Mouse (Mus musculus) lung, embryonic 14.5 days (tissue): ENCODE data around the gene Vangl2. TPM values are rescaled to one million over a fixed set of nuclear protein-coding genes. Genes with fewer than 3 reads are reported as not detected.

Source experiments
- ATAC-seq: fragments of 200-750 bp; cut with Nextera tagmentation; 2 replicates; pipeline ENCODE4 v1.8.0; 2017; ENCODE audit warnings: mild to moderate bottlenecking, moderate TSS enrichment, moderate library complexity; ENCODE audit not compliant: insufficient read depth
- DNase-seq: peaks from one replicate; pipeline ENCODE4 v3.0.0-alpha.2; 2015
- H3K27ac ChIP-seq: fragments of 300-500 bp; sonication (generic); 2 replicates; pipeline ENCODE4 v1.5.1; 2014; ENCODE audit warnings: low read depth, mild to moderate bottlenecking, moderate library complexity
- H3K27me3 ChIP-seq: fragments of 300-500 bp; sonication (generic); 2 replicates; pipeline ENCODE4 v1.6.1; 2014; ENCODE audit warnings: low read length, control low read depth; ENCODE audit not compliant: insufficient read depth
- H3K36me3 ChIP-seq: fragments of 300-500 bp; sonication (generic); 2 replicates; pipeline ENCODE4 v1.6.1; 2014; ENCODE audit warnings: control low read depth; ENCODE audit not compliant: insufficient read depth
- H3K4me1 ChIP-seq: fragments of 300-500 bp; sonication (generic); 2 replicates; pipeline ENCODE4 v1.6.1; 2014; ENCODE audit warnings: antibody characterized with exemption, control low read depth; ENCODE audit not compliant: insufficient read depth
- H3K4me2 ChIP-seq: fragments of 300-500 bp; sonication (generic); 2 replicates; pipeline ENCODE4 v1.6.1; 2014; ENCODE audit warnings: mild to moderate bottlenecking
- H3K4me3 ChIP-seq: fragments of 300-500 bp; sonication (generic); 2 replicates; pipeline ENCODE4 v1.5.1; 2014; ENCODE audit warnings: low read depth, low read length
- H3K9ac ChIP-seq: fragments of 300-500 bp; sonication (generic); 2 replicates; pipeline ENCODE4 v1.6.1; 2014
- H3K9me3 ChIP-seq: fragments of 300-500 bp; sonication (generic); 2 replicates; pipeline ENCODE4 v1.6.1; 2016; ENCODE audit warnings: low read depth, low read length, control low read depth
- CTCF ChIP-seq: IDR thresholded peaks from 2 replicates; pipeline ENCODE4 v1.5.1; 2016; ENCODE audit warnings: antibody characterized with exemption, low read depth
- WGBS: fragments of 180-500 bp; shearing (Covaris S2); extraction: QIAGEN DNeasy Blood & Tissue Kit; methylation state at CpG from one replicate; pipeline ENCODE4 v1.1.7; 2014; 5-methylcytosine and 5-hydroxymethylcytosine counted together
- polyA plus RNA-seq: library from polyadenylated mRNA; unstranded; fragments of >200 nt; fragmentation: Nextera tagmentation; extraction: Ambion mirVana; gene quantifications from 2 replicates; pipeline ENCODE4 v1.2.1, GENCODE M21; 2014

Vangl2 gene
- polyA plus RNA-seq, result 17.1 TPM in 2 replicates

DNA sequence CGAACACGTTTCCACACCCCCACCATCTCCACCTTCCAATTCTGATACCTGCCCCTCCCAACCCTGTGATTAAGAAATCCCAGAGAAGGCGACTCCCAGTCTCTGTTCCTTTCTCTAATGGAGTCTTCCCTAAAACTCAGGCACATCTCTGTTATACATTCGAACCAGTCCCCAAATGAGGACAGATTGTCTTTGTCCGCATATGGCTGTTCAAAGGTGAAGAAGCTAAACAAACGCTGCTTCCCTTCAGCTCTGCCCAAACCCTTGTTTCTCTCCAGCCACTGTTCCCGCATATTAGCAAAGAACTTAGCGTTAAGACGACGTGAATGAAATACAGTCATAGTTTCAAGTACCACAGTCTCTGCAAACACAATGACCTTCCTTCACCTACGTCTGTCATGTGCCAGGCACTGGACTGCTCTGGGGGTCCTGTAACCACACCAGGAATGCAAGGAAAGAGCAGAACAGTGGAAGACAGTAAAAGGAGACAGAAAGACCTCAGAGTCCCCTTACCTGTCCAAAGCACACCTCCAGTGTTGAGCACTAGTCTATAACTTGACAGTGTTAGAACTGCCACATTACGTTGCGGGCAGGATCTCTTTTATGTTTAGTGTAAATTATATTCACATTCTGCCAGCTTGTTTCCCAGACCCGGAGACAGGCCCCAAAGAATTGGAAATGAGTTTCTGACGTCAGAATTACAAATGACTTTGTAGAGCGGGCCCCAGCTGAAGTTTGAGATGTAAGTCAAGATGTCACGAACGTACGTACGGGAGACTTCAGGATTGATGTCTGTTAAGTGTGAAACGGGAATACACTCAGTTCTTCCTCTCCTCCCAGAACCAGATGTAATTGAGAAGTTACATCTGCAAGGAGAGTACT is at the start of gene Vangl2:
TSS of gene Vangl2 (minus strand) at position 51 of the 882 bp plus-strand sequence.
- no peaks in the 10 kb centered on the region for H3K27me3 ChIP-seq
- peak within 1 kb of the TSS; percentile 91 for H3K27ac ChIP-seq
- H3K4me1 ChIP-seq, result peaks cover 12% of the 10 kb centered on the region; the same call in 1 of the 2 replicates
- WGBS, result 47% methylated on average over 21 of the region's 21 CpGs
- peak within 1 kb of the TSS; percentile 72 for H3K4me2 ChIP-seq
- peak within 1 kb of the TSS; percentile 93 for H3K9ac ChIP-seq
- H3K36me3 ChIP-seq, result no peaks in the 10 kb centered on the region; the same call in 1 of the 2 replicates
- no peak for TF ChIP-seq CTCF
- H3K4me3 ChIP-seq, result peak within 1 kb of the TSS; percentile 86
- H3K9me3 ChIP-seq, result no peaks in the 10 kb centered on the region
- DNase-seq, result no peak
- ATAC-seq, result no peak

DNA sequence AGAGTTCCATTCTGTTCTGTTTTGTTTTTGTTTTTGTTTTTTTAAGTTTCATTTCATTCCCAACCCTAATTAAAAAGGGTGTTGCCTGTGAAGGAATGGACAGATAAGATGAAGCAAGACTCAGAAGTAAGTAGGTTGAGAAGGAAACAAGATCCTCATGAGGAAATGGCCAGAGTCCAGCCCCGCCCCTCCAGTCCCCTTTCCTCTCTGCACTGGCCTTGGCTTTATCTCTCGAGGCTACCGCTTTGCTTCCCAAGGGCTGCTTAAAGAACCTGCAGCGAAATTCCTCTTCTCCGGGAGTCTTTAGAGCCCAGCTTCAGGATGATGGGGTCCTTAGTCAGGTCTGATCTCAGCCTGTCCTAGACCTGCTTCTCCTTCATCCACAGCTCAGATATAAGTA is 49.7 kb upstream of the Vangl2 start:
- WGBS, result 61% methylated on average over 5 of the region's 5 CpGs
- ATAC-seq (no peak), DNase-seq (no peak)
- Histone ChIP-seq H3K4me3 (no peak overlapping the region), H3K4me2 (no peak overlapping the region), H3K9me3 (no peaks in the 10 kb centered on the region), H3K9ac (no peak overlapping the region), H3K4me1 (no peaks in the 10 kb centered on the region), H3K27me3 (no peaks in the 10 kb centered on the region), H3K27ac (no peak overlapping the region), H3K36me3 (peaks cover 66% of the 10 kb centered on the region)
- TF ChIP-seq CTCF, result no peak

DNA sequence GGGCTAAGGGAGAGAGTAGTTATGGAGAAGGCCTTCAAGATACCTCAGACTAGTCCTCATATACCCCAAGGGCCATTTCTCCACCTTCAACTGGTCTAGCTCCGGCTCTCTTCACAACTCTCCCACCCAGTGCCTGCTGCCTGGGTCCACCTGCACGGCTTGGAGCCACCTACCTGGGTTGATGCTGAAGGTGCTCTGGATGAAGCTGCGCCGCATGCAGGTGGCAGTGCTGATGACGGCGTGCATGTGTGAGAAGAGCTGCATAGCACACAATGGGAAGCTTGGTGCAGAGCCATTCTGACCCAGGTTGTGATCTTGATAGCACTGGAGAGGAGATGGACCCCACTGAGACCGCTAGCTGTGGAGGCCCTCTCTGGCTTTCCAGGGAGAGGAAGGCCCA is 44.4 kb upstream of the Vangl2 start:
- H3K27ac ChIP-seq, result no peak overlapping the region
- H3K9me3 ChIP-seq, result no peaks in the 10 kb centered on the region
- H3K4me3 ChIP-seq, result no peak overlapping the region
- DNase-seq (no peak), ATAC-seq (no peak)
- H3K4me1 ChIP-seq, result no peaks in the 10 kb centered on the region
- no peaks in the 10 kb centered on the region for H3K27me3 ChIP-seq
- no peak for TF ChIP-seq CTCF
- no peak overlapping the region for H3K4me2 ChIP-seq
- H3K36me3 ChIP-seq, result peaks cover 95% of the 10 kb centered on the region
- H3K9ac ChIP-seq, result no peak overlapping the region
- 96% methylated on average over 7 of the region's 7 CpGs for WGBS

DNA sequence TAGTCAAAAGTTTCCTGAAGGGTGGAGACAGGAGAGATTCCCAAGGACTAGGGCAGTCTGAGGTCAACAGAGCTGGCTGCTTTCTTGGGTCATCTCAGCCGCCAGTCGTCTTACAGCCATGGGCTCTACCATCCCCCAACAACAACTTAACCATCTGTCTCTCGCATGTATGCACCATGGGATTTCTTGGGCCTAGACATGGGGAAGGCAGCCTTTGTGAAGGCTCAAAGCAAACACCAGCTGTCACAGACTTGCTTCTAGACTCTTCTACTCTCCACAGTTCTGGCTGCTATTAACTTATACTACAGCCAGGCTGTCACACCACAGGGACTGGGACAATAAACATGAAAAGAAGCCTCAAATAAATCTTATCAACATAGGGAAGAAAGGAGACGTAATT is 43.3 kb upstream of the Vangl2 start:
- DNase-seq (no peak), ATAC-seq (no peak)
- no peaks in the 10 kb centered on the region for H3K4me1 ChIP-seq
- H3K27ac ChIP-seq, result no peak overlapping the region
- H3K36me3 ChIP-seq, result peaks cover 100% of the 10 kb centered on the region
- no peak overlapping the region for H3K4me3 ChIP-seq
- H3K9ac ChIP-seq, result no peak overlapping the region
- no peak for TF ChIP-seq CTCF
- no peak overlapping the region for H3K4me2 ChIP-seq
- no peaks in the 10 kb centered on the region for H3K9me3 ChIP-seq
- H3K27me3 ChIP-seq, result no peaks in the 10 kb centered on the region
- 68% methylated on average over 4 of the region's 4 CpGs for WGBS

DNA sequence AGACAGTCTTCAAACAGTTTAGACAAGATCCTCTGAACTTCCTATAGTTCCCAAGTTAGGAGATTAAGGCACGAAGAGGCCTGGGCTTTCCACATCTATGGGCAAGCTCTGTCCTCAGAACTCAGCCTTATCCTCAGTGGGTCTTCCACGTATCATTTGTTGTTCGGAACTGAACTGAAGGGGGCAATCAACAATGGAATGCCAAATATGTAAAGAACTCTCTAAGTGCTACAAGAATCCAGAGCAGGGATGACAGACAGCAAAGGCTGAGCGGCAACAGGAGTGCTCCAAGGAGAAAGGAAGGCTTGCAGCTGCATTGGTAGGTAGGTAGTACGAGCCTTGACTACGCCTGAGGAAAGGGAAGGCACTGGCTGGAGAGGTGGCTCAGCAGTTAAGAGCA is 42.0 kb upstream of the Vangl2 start:
- Histone ChIP-seq H3K27me3 (no peaks in the 10 kb centered on the region), H3K36me3 (peaks cover 100% of the 10 kb centered on the region), H3K4me1 (no peaks in the 10 kb centered on the region), H3K9ac (no peak overlapping the region; the same call in 1 of the 2 replicates), H3K4me3 (no peak overlapping the region), H3K27ac (no peak overlapping the region), H3K9me3 (no peaks in the 10 kb centered on the region), H3K4me2 (no peak overlapping the region)
- DNase-seq, result no peak
- no peak for TF ChIP-seq CTCF
- 44% methylated on average over 6 of the region's 6 CpGs for WGBS
- ATAC-seq, result no peak

DNA sequence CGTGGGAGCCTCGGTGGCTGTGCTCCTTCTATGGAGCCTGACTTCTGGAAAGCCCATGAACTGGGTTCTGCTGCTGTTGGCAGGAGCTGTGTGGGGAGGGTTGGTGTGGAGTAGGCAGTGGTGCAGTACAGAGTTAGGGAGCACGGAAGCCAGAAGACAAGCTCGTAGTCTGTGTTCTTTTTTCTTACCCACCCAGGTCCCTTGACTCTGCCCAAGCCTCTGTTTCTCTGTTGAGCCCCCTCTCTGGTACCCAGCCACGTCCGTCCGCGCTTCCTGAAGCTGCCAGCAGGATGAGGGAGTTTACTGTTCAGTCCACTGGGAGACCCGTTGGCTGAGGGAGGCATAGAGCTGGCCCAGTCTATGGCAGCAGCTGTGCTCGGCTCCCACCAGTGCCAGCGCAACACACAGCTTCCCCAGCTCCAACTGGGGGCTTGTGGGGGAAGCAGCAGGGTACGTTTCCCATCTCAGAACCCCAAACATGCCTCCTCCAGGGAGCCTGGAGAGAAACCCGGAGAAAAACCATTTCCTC is 36.4 kb upstream of the Vangl2 start:
- H3K9me3 ChIP-seq, result no peaks in the 10 kb centered on the region
- no peak for DNase-seq
- H3K4me3 ChIP-seq, result no peak overlapping the region
- TF ChIP-seq CTCF, result no peak
- no peaks in the 10 kb centered on the region for H3K27me3 ChIP-seq
- no peaks in the 10 kb centered on the region for H3K4me1 ChIP-seq
- H3K9ac ChIP-seq, result no peak overlapping the region
- no peak overlapping the region for H3K27ac ChIP-seq
- WGBS, result 69% methylated on average over 13 of the region's 13 CpGs
- ATAC-seq, result no peak
- no peak overlapping the region for H3K4me2 ChIP-seq
- peaks cover 59% of the 10 kb centered on the region for H3K36me3 ChIP-seq

DNA sequence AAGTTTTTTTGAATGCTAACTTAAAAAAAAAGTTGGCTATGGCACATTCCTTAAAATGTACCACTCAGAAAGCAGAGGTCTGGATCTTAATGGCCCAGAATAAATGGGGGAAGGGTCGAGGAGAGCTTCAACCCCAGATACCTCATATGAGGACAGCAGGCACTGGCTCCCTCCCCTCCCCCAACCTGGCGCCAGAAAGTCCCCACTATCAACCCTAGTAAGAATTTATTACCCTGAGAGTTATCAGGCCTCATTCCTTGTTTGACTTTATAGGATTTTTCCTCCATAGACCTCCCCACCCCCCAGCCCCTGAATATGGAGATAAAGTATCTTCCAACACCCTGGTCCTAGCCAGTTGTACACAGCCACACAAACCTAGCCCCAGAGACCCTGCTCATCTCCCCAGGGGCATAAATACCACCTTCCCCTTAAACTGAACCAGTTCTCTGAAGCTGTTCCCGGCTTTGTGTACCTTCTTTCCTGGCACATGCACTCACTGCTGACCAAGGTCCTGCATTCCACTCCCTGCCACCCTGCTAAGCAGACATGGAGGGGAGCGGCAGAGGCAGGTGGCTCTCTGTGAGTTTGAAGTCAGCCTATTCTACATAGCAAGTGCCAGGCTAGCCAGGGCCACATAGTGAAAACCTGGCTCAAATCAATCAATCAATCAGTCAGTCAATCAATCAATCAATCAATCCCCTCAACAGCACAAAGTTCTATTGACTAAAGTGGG is 35.2 kb upstream of the Vangl2 start:
- H3K9me3 ChIP-seq, result no peaks in the 10 kb centered on the region
- 36% methylated on average over 4 of the region's 4 CpGs for WGBS
- TF ChIP-seq CTCF, result no peak
- H3K27me3 ChIP-seq, result no peaks in the 10 kb centered on the region
- H3K36me3 ChIP-seq, result peaks cover 47% of the 10 kb centered on the region
- no peak for ATAC-seq
- no peak overlapping the region for H3K4me2 ChIP-seq
- no peak overlapping the region for H3K9ac ChIP-seq
- no peak for DNase-seq
- no peak overlapping the region for H3K4me3 ChIP-seq
- no peaks in the 10 kb centered on the region for H3K4me1 ChIP-seq
- H3K27ac ChIP-seq, result no peak overlapping the region
